Mouse (Mus musculus) intestine, postnatal 0 days (tissue): ENCODE measurements around the gene Tfdp2. TPM values are rescaled to one million over a fixed set of nuclear protein-coding genes. Genes with fewer than 3 reads are reported as not detected.

ENCODE experiments used
- ATAC-seq: fragments of 200-750 bp; cut with Nextera tagmentation; 2 replicates; pipeline ENCODE4 v1.8.0; 2017; ENCODE audit warnings: mild to moderate bottlenecking, moderate TSS enrichment, moderate library complexity
- H3K27ac ChIP-seq: fragments of 300-500 bp; sonication (generic); 2 replicates; pipeline ENCODE4 v1.5.1; 2014; ENCODE audit warnings: mild to moderate bottlenecking, low read depth, low read length, moderate library complexity
- H3K27me3 ChIP-seq: fragments of 300-500 bp; sonication (generic); replicated peaks from 2 replicates; pipeline ENCODE4 v1.6.1; 2014; ENCODE audit warnings: low read length, mixed read lengths; ENCODE audit not compliant: control insufficient read depth, insufficient read depth
- H3K36me3 ChIP-seq: fragments of 300-500 bp; sonication (generic); 2 replicates; pipeline ENCODE4 v1.6.1; 2014; ENCODE audit warnings: mild to moderate bottlenecking, moderate library complexity; ENCODE audit not compliant: control insufficient read depth, insufficient read depth
- H3K4me1 ChIP-seq: fragments of 300-500 bp; sonication (generic); replicated peaks from 2 replicates; pipeline ENCODE4 v1.6.1; 2014; ENCODE audit warnings: antibody characterized with exemption, low read length, mixed read lengths; ENCODE audit not compliant: control insufficient read depth, insufficient read depth
- H3K4me2 ChIP-seq: fragments of 300-500 bp; sonication (generic); replicated peaks from 2 replicates; pipeline ENCODE4 v1.6.1; 2014; ENCODE audit warnings: low read depth, mild to moderate bottlenecking, moderate library complexity
- H3K4me3 ChIP-seq: fragments of 300-500 bp; sonication (generic); 2 replicates; pipeline ENCODE4 v1.5.1; 2014; ENCODE audit warnings: low read depth, low read length
- H3K9ac ChIP-seq: fragments of 300-500 bp; sonication (generic); 2 replicates; pipeline ENCODE4 v1.6.1; 2014; ENCODE audit warnings: mild to moderate bottlenecking, low read depth, low read length
- H3K9me3 ChIP-seq: fragments of 300-500 bp; sonication (generic); 2 replicates; pipeline ENCODE4 v1.6.1; 2016; ENCODE audit warnings: mixed run types; ENCODE audit not compliant: control insufficient read depth
- CTCF ChIP-seq: sonication (generic); IDR thresholded peaks from 2 replicates; pipeline ENCODE4 v1.5.1; 2016; ENCODE audit warnings: low read depth, mild to moderate bottlenecking, control low read depth, antibody characterized with exemption, moderate library complexity
- WGBS: fragments of 180-500 bp; shearing (Covaris S2); extraction: QIAGEN DNeasy Blood & Tissue Kit; methylation state at CpG from one replicate; pipeline ENCODE4 v1.1.7; 2014; 5-methylcytosine and 5-hydroxymethylcytosine counted together
- polyA plus RNA-seq: library from polyadenylated mRNA; unstranded; fragments of >200 nt; fragmentation: Nextera tagmentation; extraction: Ambion mirVana; gene quantifications from 2 replicates; pipeline ENCODE4 v1.2.1, GENCODE M21; 2015

Gene Tfdp2
- polyA plus RNA-seq, 1 experiment from 2014 or later = 43.2 TPM

- Histone ChIP-seq H3K4me2 (peak overlapping the region; percentile 58), H3K36me3 (no peaks in the 10 kb centered on the region), H3K4me1 (no peaks in the 10 kb centered on the region), H3K9ac (no peak overlapping the region), H3K4me3 (peak overlapping the region; percentile 31), H3K27me3 (no peaks in the 10 kb centered on the region), H3K27ac (no peak overlapping the region), H3K9me3 (no peaks in the 10 kb centered on the region)
- ATAC-seq = no peak
- 29% methylated on average over 5 of the region's 5 CpGs for WGBS
- no peak for TF ChIP-seq CTCF
Measured at GRCm38 (mm10) chr9:96259017-96259512, 63.0 kb downstream of the Tfdp2 start.

GRCm38 (mm10) chr9:96259753-96260520 is 63.9 kb downstream of the Tfdp2 start:
- peak overlapping the region; percentile 34; the same call in 1 of the 2 replicates for H3K9ac ChIP-seq
- no peaks in the 10 kb centered on the region for H3K9me3 ChIP-seq
- no peaks in the 10 kb centered on the region for H3K27me3 ChIP-seq
- no peak for TF ChIP-seq CTCF
- H3K27ac ChIP-seq = no peak overlapping the region
- H3K4me2 ChIP-seq = peak overlapping the region; percentile 58
- peak overlapping the region; percentile 31 for H3K4me3 ChIP-seq
- WGBS = 13% methylated on average over 10 of the region's 10 CpGs
- H3K4me1 ChIP-seq = no peaks in the 10 kb centered on the region
- no peaks in the 10 kb centered on the region for H3K36me3 ChIP-seq
- ATAC-seq = no peak

- no peak overlapping the region for H3K4me3 ChIP-seq
Measured at GRCm38 (mm10) chr9:96261101-96261500, 65.0 kb downstream of the Tfdp2 start.

GRCm38 (mm10) chr9:96261980-96262379 is 65.9 kb downstream of the Tfdp2 start:
- TF ChIP-seq CTCF = peak; percentile 19; the same call in 1 of the 2 replicates
- Histone ChIP-seq H3K9me3 (no peaks in the 10 kb centered on the region), H3K4me2 (no peak overlapping the region), H3K4me3 (no peak overlapping the region), H3K27me3 (no peaks in the 10 kb centered on the region), H3K27ac (no peak overlapping the region), H3K9ac (no peak overlapping the region), H3K4me1 (no peaks in the 10 kb centered on the region), H3K36me3 (no peaks in the 10 kb centered on the region)
- 95% methylated on average over 6 of the region's 6 CpGs for WGBS
- ATAC-seq = no peak

More at GRCm38 (mm10) chr9:96261101-96261500, 65.0 kb downstream of the Tfdp2 start:
- no peak overlapping the region for H3K27ac ChIP-seq
- H3K36me3 ChIP-seq = no peaks in the 10 kb centered on the region
- no peak for TF ChIP-seq CTCF
- no peak overlapping the region for H3K9ac ChIP-seq
- WGBS = 79% methylated on average over 4 of the region's 4 CpGs
- H3K9me3 ChIP-seq = no peaks in the 10 kb centered on the region
- no peaks in the 10 kb centered on the region for H3K4me1 ChIP-seq
- no peaks in the 10 kb centered on the region for H3K27me3 ChIP-seq
- no peak overlapping the region for H3K4me2 ChIP-seq
- ATAC-seq = no peak

- ATAC-seq = no peak
- no peak for TF ChIP-seq CTCF
- Histone ChIP-seq H3K4me1 (no peaks in the 10 kb centered on the region), H3K4me3 (no peak overlapping the region), H3K27ac (no peak overlapping the region), H3K9me3 (no peaks in the 10 kb centered on the region), H3K36me3 (no peaks in the 10 kb centered on the region), H3K4me2 (no peak overlapping the region), H3K9ac (no peak overlapping the region), H3K27me3 (no peaks in the 10 kb centered on the region)
- 82% methylated on average over 6 of the region's 6 CpGs for WGBS
Measured at GRCm38 (mm10) chr9:96266793-96267558, 70.9 kb downstream of the Tfdp2 start.

GRCm38 (mm10) chr9:96267559-96267948 is 71.5 kb downstream of the Tfdp2 start:
- ATAC-seq = no peak
- no peak for TF ChIP-seq CTCF
- no peaks in the 10 kb centered on the region for H3K36me3 ChIP-seq
- no peak overlapping the region for H3K4me2 ChIP-seq
- no peaks in the 10 kb centered on the region for H3K9me3 ChIP-seq
- no peak overlapping the region for H3K27ac ChIP-seq
- WGBS = 73% methylated on average over 1 of the region's 1 CpGs
- no peaks in the 10 kb centered on the region for H3K4me1 ChIP-seq
- H3K4me3 ChIP-seq = no peak overlapping the region
- H3K27me3 ChIP-seq = no peaks in the 10 kb centered on the region
- no peak overlapping the region for H3K9ac ChIP-seq
